Mouse (Mus musculus): ENCODE data around the gene P2ry6. TPM values are rescaled to one million over a fixed set of nuclear protein-coding genes. Genes with fewer than 3 reads are reported as not detected.

Gene P2ry6
- polyA plus RNA-seq, 1 experiment from 2014 or later, result 3.8 TPM

- H3K4me1 ChIP-seq (replicated peaks), result peaks cover 11% of the 10 kb centered on the region
- no peaks in the 10 kb centered on the region for H3K9me3 ChIP-seq (replicated peaks)
- no peak overlapping the region for H3K4me3 ChIP-seq
- H3K27me3 ChIP-seq, result peaks cover 4% of the 10 kb centered on the region; the same call in 1 of the 2 replicates
- H3K36me3 ChIP-seq, result no peaks in the 10 kb centered on the region
- no peak overlapping the region for H3K9ac ChIP-seq
- WGBS, result 66% methylated on average over 8 of the region's 8 CpGs
- no peak for ATAC-seq (replicated peaks; ENCODE audit: insufficient number of reproducible peaks, insufficient read depth, low FRiP score, low read depth)
- no peak overlapping the region for H3K4me2 ChIP-seq
- H3K27ac ChIP-seq, result no peak overlapping the region
Measured at GRCm38 (mm10) chr7:100963381-100963780, 11.1 kb downstream of the P2ry6 start.

- Histone ChIP-seq H3K27ac (no peak overlapping the region), H3K36me3 (no peaks in the 10 kb centered on the region)
Measured at GRCm38 (mm10) chr7:100961146-100961545, 13.3 kb downstream of the P2ry6 start.

GRCm38 (mm10) chr7:100960462-100960861, 14.0 kb downstream of the P2ry6 start:
- ATAC-seq (replicated peaks; ENCODE audit: insufficient number of reproducible peaks, insufficient read depth, low FRiP score, low read depth), result no peak
- WGBS, result 74% methylated on average over 2 of the region's 2 CpGs
- H3K27me3 ChIP-seq, result 0 out of 2 replicates have a peak, but pooled peaks cover 4% of the 10 kb centered on the region
- H3K36me3 ChIP-seq, result no peaks in the 10 kb centered on the region
- no peak overlapping the region for H3K27ac ChIP-seq
- H3K4me1 ChIP-seq (replicated peaks), result 0 out of 2 replicates have a peak, but pooled peaks cover 2% of the 10 kb centered on the region
- H3K4me2 ChIP-seq, result no peak overlapping the region
- no peak overlapping the region for H3K9ac ChIP-seq
- no peak overlapping the region for H3K4me3 ChIP-seq
- no peaks in the 10 kb centered on the region for H3K9me3 ChIP-seq (replicated peaks)

More at GRCm38 (mm10) chr7:100961146-100961545, 13.3 kb downstream of the P2ry6 start:
- Histone ChIP-seq H3K9me3 (replicated peaks) (no peaks in the 10 kb centered on the region), H3K4me3 (no peak overlapping the region), H3K27me3 (0 out of 2 replicates have a peak, but pooled peaks cover 4% of the 10 kb centered on the region), H3K4me2 (no peak overlapping the region), H3K4me1 (replicated peaks) (peaks cover 8% of the 10 kb centered on the region), H3K9ac (no peak overlapping the region)
- WGBS, result 59% methylated on average over 7 of the region's 7 CpGs
- no peak for ATAC-seq (replicated peaks; ENCODE audit: insufficient number of reproducible peaks, insufficient read depth, low FRiP score, low read depth)

GRCm38 (mm10) chr7:100958426-100958825, 16.0 kb downstream of the P2ry6 start:
- Histone ChIP-seq H3K4me1 (replicated peaks) (peaks cover 3% of the 10 kb centered on the region; the same call in 1 of the 2 replicates), H3K9ac (no peak overlapping the region), H3K4me3 (no peak overlapping the region), H3K9me3 (replicated peaks) (no peaks in the 10 kb centered on the region), H3K27me3 (0 out of 2 replicates have a peak, but pooled peaks cover 4% of the 10 kb centered on the region), H3K36me3 (no peaks in the 10 kb centered on the region), H3K4me2 (no peak overlapping the region), H3K27ac (no peak overlapping the region)
- no peak for ATAC-seq (replicated peaks; ENCODE audit: insufficient number of reproducible peaks, insufficient read depth, low FRiP score, low read depth)
- WGBS, result 94% methylated on average over 2 of the region's 2 CpGs

- Histone ChIP-seq H3K4me2 (no peak overlapping the region), H3K9ac (no peak overlapping the region), H3K9me3 (replicated peaks) (no peaks in the 10 kb centered on the region), H3K27me3 (0 out of 2 replicates have a peak, but pooled peaks cover 4% of the 10 kb centered on the region), H3K4me3 (no peak overlapping the region), H3K36me3 (no peaks in the 10 kb centered on the region), H3K27ac (peak overlapping the region; percentile 40), H3K4me1 (replicated peaks) (peaks cover 39% of the 10 kb centered on the region)
- 50% methylated on average over 7 of the region's 7 CpGs for WGBS
- ATAC-seq (replicated peaks; ENCODE audit: insufficient number of reproducible peaks, insufficient read depth, low FRiP score, low read depth), result no peak
Measured at GRCm38 (mm10) chr7:100952686-100953085, 21.8 kb downstream of the P2ry6 start.

- H3K4me1 ChIP-seq (replicated peaks), result peaks cover 39% of the 10 kb centered on the region
- H3K9me3 ChIP-seq (replicated peaks), result no peaks in the 10 kb centered on the region
- no peaks in the 10 kb centered on the region for H3K36me3 ChIP-seq
- 60% methylated on average over 2 of the region's 2 CpGs for WGBS
- no peak overlapping the region for H3K4me2 ChIP-seq
- no peak overlapping the region for H3K4me3 ChIP-seq
- ATAC-seq (replicated peaks; ENCODE audit: insufficient number of reproducible peaks, insufficient read depth, low FRiP score, low read depth), result no peak
- H3K9ac ChIP-seq, result no peak overlapping the region
- H3K27me3 ChIP-seq, result 0 out of 2 replicates have a peak, but pooled peaks cover 4% of the 10 kb centered on the region
- peak overlapping the region; percentile 40; the same call in 1 of the 2 replicates for H3K27ac ChIP-seq
Measured at GRCm38 (mm10) chr7:100951903-100952302, 22.5 kb downstream of the P2ry6 start.

- 0 out of 2 replicates have a peak, but pooled peaks cover 7% of the 10 kb centered on the region for H3K27me3 ChIP-seq
- peak overlapping the region; percentile 74 for H3K27ac ChIP-seq
- no peak overlapping the region for H3K4me2 ChIP-seq
- H3K4me1 ChIP-seq (replicated peaks), result peaks cover 41% of the 10 kb centered on the region
- H3K9me3 ChIP-seq (replicated peaks), result no peaks in the 10 kb centered on the region
- no peak overlapping the region for H3K4me3 ChIP-seq
- no peak overlapping the region for H3K9ac ChIP-seq
- H3K36me3 ChIP-seq, result no peaks in the 10 kb centered on the region
- WGBS, result 45% methylated on average over 12 of the region's 12 CpGs
- ATAC-seq (replicated peaks; ENCODE audit: insufficient number of reproducible peaks, insufficient read depth, low FRiP score, low read depth), result peak; percentile 63
Measured at GRCm38 (mm10) chr7:100950481-100951010, 23.9 kb downstream of the P2ry6 start.

- WGBS, result 78% methylated on average over 5 of the region's 5 CpGs
- ATAC-seq (replicated peaks; ENCODE audit: insufficient number of reproducible peaks, insufficient read depth, low FRiP score, low read depth), result 0 out of 2 replicates have a peak, but pooled peaks have one; percentile 2
Measured at GRCm38 (mm10) chr7:100950031-100950430, 24.4 kb downstream of the P2ry6 start.

GRCm38 (mm10) chr7:100944738-100945137, 29.7 kb downstream of the P2ry6 start:
- Histone ChIP-seq H3K9ac (no peak overlapping the region), H3K27ac (no peak overlapping the region; the same call in 1 of the 2 replicates), H3K9me3 (replicated peaks) (no peaks in the 10 kb centered on the region), H3K4me1 (replicated peaks) (peaks cover 27% of the 10 kb centered on the region), H3K27me3 (0 out of 2 replicates have a peak, but pooled peaks cover 8% of the 10 kb centered on the region), H3K36me3 (no peaks in the 10 kb centered on the region), H3K4me2 (no peak overlapping the region), H3K4me3 (no peak overlapping the region)
- WGBS, result 80% methylated on average over 5 of the region's 5 CpGs
- no peak for ATAC-seq (replicated peaks; ENCODE audit: insufficient number of reproducible peaks, insufficient read depth, low FRiP score, low read depth)

More at GRCm38 (mm10) chr7:100950031-100950430, 24.4 kb downstream of the P2ry6 start:
- H3K4me3 ChIP-seq, result no peak overlapping the region
- H3K27ac ChIP-seq, result peak overlapping the region; percentile 74
- H3K4me1 ChIP-seq (replicated peaks), result peaks cover 41% of the 10 kb centered on the region
- no peaks in the 10 kb centered on the region for H3K9me3 ChIP-seq (replicated peaks)
- H3K9ac ChIP-seq, result no peak overlapping the region
- H3K36me3 ChIP-seq, result no peaks in the 10 kb centered on the region
- no peak overlapping the region for H3K4me2 ChIP-seq
- H3K27me3 ChIP-seq, result 0 out of 2 replicates have a peak, but pooled peaks cover 7% of the 10 kb centered on the region

- no peak overlapping the region for H3K4me2 ChIP-seq
- no peak overlapping the region for H3K27ac ChIP-seq
- H3K4me3 ChIP-seq, result no peak overlapping the region
- 60% methylated on average over 2 of the region's 2 CpGs for WGBS
- no peak for ATAC-seq (replicated peaks; ENCODE audit: insufficient number of reproducible peaks, insufficient read depth, low FRiP score, low read depth)
- 0 out of 2 replicates have a peak, but pooled peaks cover 6% of the 10 kb centered on the region for H3K27me3 ChIP-seq
- H3K36me3 ChIP-seq, result no peaks in the 10 kb centered on the region
- no peak overlapping the region for H3K9ac ChIP-seq
- peaks cover 22% of the 10 kb centered on the region for H3K4me1 ChIP-seq (replicated peaks)
- no peaks in the 10 kb centered on the region for H3K9me3 ChIP-seq (replicated peaks)
Measured at GRCm38 (mm10) chr7:100944306-100944705, 30.1 kb downstream of the P2ry6 start.

GRCm38 (mm10) chr7:100942789-100943615, 31.4 kb downstream of the P2ry6 start:
- 0 out of 2 replicates have a peak, but pooled peaks have one; percentile 20 for ATAC-seq (replicated peaks; ENCODE audit: insufficient number of reproducible peaks, insufficient read depth, low FRiP score, low read depth)
- H3K4me1 ChIP-seq (replicated peaks), result peaks cover 17% of the 10 kb centered on the region
- H3K9me3 ChIP-seq (replicated peaks), result no peaks in the 10 kb centered on the region
- no peak overlapping the region for H3K27ac ChIP-seq
- H3K36me3 ChIP-seq, result no peaks in the 10 kb centered on the region
- no peak overlapping the region for H3K4me3 ChIP-seq
- H3K9ac ChIP-seq, result no peak overlapping the region
- H3K27me3 ChIP-seq, result 0 out of 2 replicates have a peak, but pooled peaks cover 6% of the 10 kb centered on the region
- H3K4me2 ChIP-seq, result no peak overlapping the region
- 43% methylated on average over 12 of the region's 12 CpGs for WGBS
